Mouse (Mus musculus) embryonic fibroblast, embryonic 13.5 days (primary cell): ENCODE measurements around the gene Morn3. TPM values are rescaled to one million over a fixed set of nuclear protein-coding genes. Genes with fewer than 3 reads are reported as not detected.

Experiments
- H3K27ac ChIP-seq: 2 replicates; pipeline ENCODE4 v1.5.1; 2012; ENCODE audit warnings: low read length, control low read depth, inconsistent platforms; ENCODE audit not compliant: insufficient read depth
- H3K4me1 ChIP-seq: 2 replicates; pipeline ENCODE4 v1.6.1; 2011; ENCODE audit warnings: low read length; ENCODE audit not compliant: control insufficient read depth, insufficient read depth
- H3K4me3 ChIP-seq: 2 replicates; pipeline ENCODE4 v1.5.1; 2011; ENCODE audit warnings: mild to moderate bottlenecking, control low read depth, low read length; ENCODE audit not compliant: insufficient read depth
- CTCF ChIP-seq: IDR thresholded peaks from 2 replicates; pipeline ENCODE4 v1.5.1; 2011; ENCODE audit warnings: mild to moderate bottlenecking, control low read depth, low read length, moderate library complexity, borderline replicate concordance; ENCODE audit not compliant: insufficient read depth
- POLR2A ChIP-seq: IDR thresholded peaks from 2 replicates; pipeline ENCODE4 v1.6.1; 2011; ENCODE audit warnings: low read depth, mild to moderate bottlenecking, control low read depth, low read length, moderate library complexity
- polyA plus RNA-seq: library from polyadenylated mRNA; stranded (reverse); fragments of >200 nt; gene quantifications from 2 replicates; pipeline ENCODE4 v1.2.4, GENCODE M21; 2011; ENCODE audit warnings: low read depth; ENCODE audit not compliant: missing spikeins, insufficient read length

The Morn3 gene
- polyA plus RNA-seq, 1 experiment: not detected

GRCm38 (mm10) chr5:123060706-123061401, 14.0 kb upstream of the Morn3 start:
- TF ChIP-seq POLR2A: peak; percentile 44
- no peak for TF ChIP-seq CTCF
- no peak overlapping the region for H3K4me3 ChIP-seq
- H3K27ac ChIP-seq: peak overlapping the region; percentile 70
- no peaks in the 10 kb centered on the region for H3K4me1 ChIP-seq

GRCm38 (mm10) chr5:123059757-123060520, 13.1 kb upstream of the Morn3 start:
- H3K27ac ChIP-seq: peak overlapping the region; percentile 70
- H3K4me3 ChIP-seq: no peak overlapping the region
- no peaks in the 10 kb centered on the region for H3K4me1 ChIP-seq
- no peak for TF ChIP-seq CTCF
- TF ChIP-seq POLR2A: no peak

DNA sequence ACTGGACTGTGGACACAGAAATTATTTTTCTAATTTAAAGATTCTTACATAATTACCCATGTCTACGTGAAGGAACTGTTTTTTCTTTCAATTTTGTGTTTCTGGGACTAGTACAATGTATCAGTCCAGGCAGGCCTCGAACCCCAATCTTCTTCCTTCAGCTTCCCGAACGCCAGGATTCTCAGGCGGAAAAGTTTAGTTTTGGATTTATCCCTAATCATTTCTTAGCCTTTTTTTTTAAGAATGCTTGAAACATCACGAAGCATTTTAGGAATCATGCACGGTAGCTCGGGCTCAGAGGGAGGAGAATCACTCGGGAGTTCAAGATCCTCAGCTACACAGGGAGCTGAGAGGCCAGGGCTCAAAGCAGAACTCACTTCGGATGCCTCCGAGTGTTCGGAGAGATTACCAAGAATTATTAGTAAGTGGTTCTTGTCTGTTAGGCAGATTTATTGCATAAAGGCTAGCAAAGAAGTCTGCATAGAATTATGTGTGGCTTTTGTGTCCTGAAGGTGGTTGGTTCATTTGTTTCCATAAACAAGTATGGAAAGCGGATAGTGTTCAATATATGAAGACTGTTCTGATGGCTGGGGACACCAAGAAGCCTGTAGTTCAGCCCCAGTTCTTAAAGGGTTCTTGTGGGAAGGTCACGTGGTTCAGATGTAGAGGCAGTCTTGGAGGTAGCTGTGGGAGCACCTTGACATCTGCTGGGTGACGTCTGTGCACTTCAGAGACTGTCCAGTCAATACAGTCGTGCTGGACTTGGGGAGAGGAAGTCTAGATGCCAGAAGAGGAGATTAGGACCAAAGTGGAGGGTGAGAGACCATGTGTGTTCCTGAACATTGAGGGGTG, 11.7 kb upstream of the Morn3 start:
- Histone ChIP-seq H3K4me1 (no peaks in the 10 kb centered on the region), H3K27ac (peak overlapping the region; percentile 57), H3K4me3 (peak overlapping the region; percentile 15; the same call in 1 of the 2 replicates)
- TF ChIP-seq CTCF: no peak
- peak; percentile 23 for TF ChIP-seq POLR2A

GRCm38 (mm10) chr5:123057366-123058250, 10.8 kb upstream of the Morn3 start:
- Histone ChIP-seq H3K4me3 (peak overlapping the region; percentile 15; the same call in 1 of the 2 replicates), H3K27ac (peak overlapping the region; percentile 57), H3K4me1 (no peaks in the 10 kb centered on the region)
- peak; percentile 82 for TF ChIP-seq POLR2A
- TF ChIP-seq CTCF: peak; percentile 49; the same call in 1 of the 2 replicates

GRCm38 (mm10) chr5:123051736-123052135, 4.9 kb upstream of the Morn3 start:
- Histone ChIP-seq H3K4me3 (no peak overlapping the region), H3K27ac (no peak overlapping the region), H3K4me1 (no peaks in the 10 kb centered on the region)
- TF ChIP-seq POLR2A: no peak
- TF ChIP-seq CTCF: no peak

GRCm38 (mm10) chr5:123050918-123051317, 4.1 kb upstream of the Morn3 start:
- H3K4me3 ChIP-seq: no peak overlapping the region
- no peak for TF ChIP-seq CTCF
- no peak for TF ChIP-seq POLR2A
- no peaks in the 10 kb centered on the region for H3K4me1 ChIP-seq
- no peak overlapping the region for H3K27ac ChIP-seq

DNA sequence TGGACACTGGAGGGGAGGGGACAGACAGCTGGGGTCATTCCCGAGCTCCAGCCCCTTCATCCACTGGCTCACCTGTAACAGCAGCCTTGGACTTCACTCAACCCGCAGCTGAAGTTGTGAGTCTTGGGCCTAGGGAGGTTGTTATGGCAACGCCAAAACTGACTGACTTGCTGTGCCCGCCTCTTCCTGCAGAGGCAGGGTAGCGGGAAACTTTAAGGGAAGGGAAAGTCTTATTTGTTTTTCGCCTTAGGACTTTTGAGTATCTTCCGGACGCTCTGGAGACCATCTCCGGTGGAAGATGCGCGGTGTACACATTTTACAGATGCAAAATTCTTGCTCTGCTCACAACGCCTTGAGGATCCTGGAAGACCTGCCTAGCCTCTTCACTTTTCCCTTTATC, 2.5 kb upstream of the Morn3 start:
- H3K27ac ChIP-seq: no peak overlapping the region

DNA sequence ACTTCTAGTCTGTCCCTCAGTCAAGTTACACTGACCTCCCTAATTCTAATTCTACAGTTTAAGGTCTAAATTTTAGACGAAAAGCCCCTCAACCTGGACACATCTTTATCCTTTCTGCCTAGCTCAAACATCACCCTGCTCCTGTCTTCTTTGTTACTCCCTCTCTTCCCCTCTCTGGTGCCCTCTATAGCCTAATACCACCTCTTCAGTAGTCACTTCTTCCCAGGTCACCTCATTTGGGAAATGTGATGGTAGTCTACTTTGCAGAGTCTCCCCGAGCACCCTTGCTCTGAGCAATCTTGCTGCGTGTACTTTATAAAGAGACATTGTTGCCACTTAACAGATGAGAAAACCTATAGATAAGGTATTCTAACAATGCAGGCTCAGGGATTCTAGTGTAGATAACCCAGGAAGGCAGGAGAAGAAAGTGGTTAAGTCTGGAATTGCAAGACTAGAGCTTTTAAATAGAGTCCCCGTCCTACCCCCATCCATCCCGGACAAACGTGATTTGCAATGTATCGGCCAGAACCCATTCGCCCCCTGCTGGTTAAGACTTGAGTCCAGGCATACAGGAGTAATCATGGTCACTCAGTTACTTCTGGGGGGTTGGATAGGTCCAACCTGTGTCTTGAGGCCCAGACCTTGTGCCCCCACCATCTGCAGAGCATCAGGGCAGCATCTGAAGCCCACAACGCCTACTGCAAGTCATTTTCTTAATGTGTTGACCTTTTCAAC, 1.1 kb downstream of the Morn3 start:
- TF ChIP-seq POLR2A (no peak), CTCF (peak; percentile 40; the same call in 1 of the 2 replicates)
- Histone ChIP-seq H3K27ac (no peak overlapping the region), H3K4me3 (no peak overlapping the region), H3K4me1 (no peaks in the 10 kb centered on the region)

More for the DNA sequence above, 2.5 kb upstream of the Morn3 start:
- no peaks in the 10 kb centered on the region for H3K4me1 ChIP-seq
- no peak overlapping the region for H3K4me3 ChIP-seq
- TF ChIP-seq CTCF (no peak), POLR2A (no peak)
